Mouse (Mus musculus) cerebellum, adult 2 months (tissue): ENCODE results near the gene Tram2.

Experiments used
- CTCF ChIP-seq: fragments of 200-500 bp; IDR thresholded peaks from 2 replicates; pipeline ENCODE4 v1.5.1; 2011; ENCODE audit warnings: low read depth, mild to moderate bottlenecking, control low read depth, low read length, moderate library complexity, borderline replicate concordance; ENCODE audit not compliant: insufficient read depth
- POLR2A ChIP-seq: fragments of 200-500 bp; IDR thresholded peaks from 2 replicates; pipeline ENCODE4 v1.6.1; 2011; ENCODE audit warnings: low read length, control low read depth, borderline replicate concordance; ENCODE audit not compliant: insufficient read depth

DNA sequence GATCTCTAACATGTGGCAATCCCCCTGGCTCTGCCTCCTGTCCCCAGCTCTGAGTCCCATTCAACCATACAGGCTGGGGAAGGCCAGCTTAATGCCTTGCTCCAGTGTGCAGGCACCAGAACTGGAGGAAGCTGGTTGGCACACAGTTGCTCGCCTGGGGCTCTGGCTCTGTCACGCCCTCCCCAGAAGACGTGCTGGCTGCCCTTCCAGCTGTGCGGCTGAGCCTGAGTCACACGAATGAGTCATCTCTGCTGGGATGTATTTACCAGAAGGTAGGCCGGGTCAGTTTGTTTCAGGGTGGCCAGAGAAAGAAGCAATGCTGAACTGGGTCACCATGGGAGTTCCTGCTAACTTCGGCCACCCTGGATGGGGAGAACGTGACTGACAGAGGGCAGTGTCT lies 64.6 kb downstream of the Tram2 start:
- TF ChIP-seq CTCF (no peak), POLR2A (no peak)
